Mouse (Mus musculus): Measurements from ENCODE around the gene Atxn2l. TPM values are rescaled to one million over a fixed set of nuclear protein-coding genes. Genes with fewer than 3 reads are reported as not detected.

Atxn2l gene
- 95.1 and 150 TPM in 2 replicates for polyA plus RNA-seq (2012; rRNA removed; ENCODE audit: low replicate concordance)

DNA sequence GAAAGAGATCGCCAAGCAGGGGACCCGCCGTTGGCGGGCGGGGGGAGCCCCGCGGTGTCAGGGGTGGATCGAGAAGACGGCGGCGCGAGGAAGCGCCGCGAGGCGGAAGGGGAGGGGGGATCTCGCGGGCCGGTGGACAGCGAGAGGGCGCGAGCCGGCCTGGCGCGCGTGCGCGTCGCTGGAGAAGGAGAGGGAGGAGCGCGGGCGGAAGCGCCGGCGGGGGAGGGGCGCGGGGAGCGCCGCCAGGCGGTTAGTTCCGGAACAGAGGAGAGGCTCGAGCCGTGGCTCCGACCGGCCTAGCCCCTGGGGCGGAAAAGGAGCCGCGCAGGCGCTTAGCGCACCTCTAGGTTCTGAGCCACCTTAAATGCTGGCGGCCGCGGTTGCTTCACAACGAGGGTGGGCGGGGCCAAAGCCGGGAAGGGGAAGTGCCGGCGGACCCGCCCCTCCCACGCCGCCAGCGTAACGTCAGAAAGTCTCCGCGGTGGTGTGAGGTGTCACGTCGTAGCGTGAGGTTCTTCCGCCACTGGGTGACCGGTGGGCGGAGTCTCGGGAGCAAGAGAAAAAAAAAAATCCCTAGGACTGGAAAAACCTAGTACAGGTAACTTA lies at the start of gene Atxn2l:
Atxn2l (minus strand) TSS at position 165 of the 606 bp plus-strand sequence.

DNA sequence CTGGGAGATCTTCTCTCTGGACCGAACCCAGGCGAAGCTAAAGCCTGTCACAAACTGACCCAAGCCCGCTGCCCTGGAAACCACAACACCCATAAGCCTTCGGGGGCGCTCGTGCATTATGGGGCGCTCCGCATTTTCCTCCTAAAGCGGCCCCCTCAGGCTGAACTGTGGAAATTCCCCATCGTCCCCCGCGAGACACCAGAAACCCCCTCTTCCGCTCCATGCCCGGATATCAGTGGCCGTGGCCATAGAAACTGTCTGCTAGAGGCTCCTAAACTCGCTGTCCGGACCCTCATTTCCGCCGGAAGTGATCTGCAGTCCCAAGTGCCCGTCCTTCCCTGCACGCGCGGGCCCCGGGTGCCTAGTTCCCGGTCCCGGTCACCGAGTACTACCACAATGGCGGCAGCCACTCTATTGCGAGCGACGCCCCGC lies 16.2 kb downstream of the Atxn2l start, which contains the start of gene Tufm:
Tufm (plus strand) TSS at position 310 of the 432 bp plus-strand sequence.

DNA sequence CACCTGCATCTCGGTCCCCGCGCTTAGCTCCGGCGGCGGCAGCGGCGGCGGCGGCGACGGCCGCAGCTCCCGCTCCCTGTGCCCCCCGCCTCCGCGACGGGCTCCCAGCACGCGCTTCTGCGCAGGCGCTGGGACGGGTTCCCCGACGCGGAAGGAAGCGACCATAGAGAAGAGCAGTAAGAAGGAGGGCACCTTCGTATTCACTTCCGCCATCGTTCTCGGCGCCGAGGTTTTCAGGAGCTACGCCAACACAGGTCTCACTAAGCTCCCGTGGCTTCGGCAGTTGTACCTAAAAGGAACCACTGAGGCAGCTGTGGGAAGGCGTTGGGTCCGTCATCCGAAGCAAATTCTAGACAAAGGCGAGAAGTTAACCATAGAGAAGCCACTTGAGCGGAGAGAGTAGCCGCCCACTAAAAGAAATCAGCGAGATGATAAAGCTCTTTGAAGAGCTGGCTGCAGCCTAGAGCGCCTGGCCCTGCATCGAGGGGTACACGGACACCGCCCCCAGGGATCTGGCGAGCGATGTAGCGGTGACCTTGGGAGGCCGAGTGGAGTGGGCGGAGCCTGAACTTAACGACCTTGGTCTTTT lies 28.1 kb downstream of the Atxn2l start, which contains the start of gene Sh2b1:
Sh2b1 (minus strand) TSS at position 432 of the 589 bp plus-strand sequence.

DNA sequence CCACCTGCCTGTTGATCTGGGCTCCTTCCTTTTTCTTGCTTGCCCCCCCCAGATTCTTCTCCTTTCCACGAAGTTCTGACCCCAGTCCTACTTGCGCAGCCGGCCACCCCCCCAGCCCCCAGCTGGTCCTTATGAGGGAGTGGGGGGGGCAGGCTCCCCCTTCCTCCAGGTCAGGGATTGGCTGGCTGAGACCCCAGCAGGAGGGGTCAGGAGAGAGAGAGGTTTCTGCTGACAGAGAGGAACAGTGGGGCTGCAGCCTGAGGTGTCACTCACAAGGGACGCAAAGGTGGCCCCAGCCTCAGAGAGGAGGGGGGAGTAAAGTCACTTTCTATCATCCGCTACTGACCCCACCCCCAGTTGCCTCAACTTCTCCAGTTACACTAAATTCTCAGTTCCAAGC lies 40.2 kb downstream of the Atxn2l start, which contains the start of gene Atp2a1:
Atp2a1 (minus strand) TSS at position 105 of the 400 bp plus-strand sequence.

Other genes starting within 250 kb of the Atxn2l start
- 24.7 and 30.0 TPM in 2 replicates for gene Sbk1, start 230.8 kb downstream of the Atxn2l start, polyA plus RNA-seq (2012; rRNA removed; ENCODE audit: low replicate concordance)
- 2.7 and 3.0 TPM in 2 replicates for gene Lat, start 133.9 kb downstream of the Atxn2l start, polyA plus RNA-seq (2012; rRNA removed; ENCODE audit: low replicate concordance)
- 152 and 215 TPM in 2 replicates for gene Spns1, start 126.0 kb downstream of the Atxn2l start, polyA plus RNA-seq (2012; rRNA removed; ENCODE audit: low replicate concordance)
- gene Nfatc2ip, start 106.7 kb downstream of the Atxn2l start, polyA plus RNA-seq (2012; rRNA removed; ENCODE audit: low replicate concordance): 4.8 and 9.1 TPM in 2 replicates
- gene Cd19, start 88.5 kb downstream of the Atxn2l start, polyA plus RNA-seq (2012; rRNA removed; ENCODE audit: low replicate concordance): 0.46 and 1.2 TPM in 2 replicates
- gene Rabep2, start 74.7 kb downstream of the Atxn2l start, polyA plus RNA-seq (2012; rRNA removed; ENCODE audit: low replicate concordance): 24.8 and 29.5 TPM in 2 replicates
- gene Atp2a1, start 40.3 kb downstream of the Atxn2l start, polyA plus RNA-seq (2012; rRNA removed; ENCODE audit: low replicate concordance): 0.07 and 0.54 TPM in 2 replicates
- gene Sh2b1, start 28.0 kb downstream of the Atxn2l start, polyA plus RNA-seq (2012; rRNA removed; ENCODE audit: low replicate concordance): 51.5 and 81.0 TPM in 2 replicates
- gene Tufm, start 16.1 kb downstream of the Atxn2l start, polyA plus RNA-seq (2012; rRNA removed; ENCODE audit: low replicate concordance): 126 and 142 TPM in 2 replicates
- 113 and 137 TPM in 2 replicates for gene Eif3c, start 63.0 kb upstream of the Atxn2l start, polyA plus RNA-seq (2012; rRNA removed; ENCODE audit: low replicate concordance)
- 15.7 and 20.1 TPM in 2 replicates for gene Apobr, start 81.5 kb upstream of the Atxn2l start, polyA plus RNA-seq (2012; rRNA removed; ENCODE audit: low replicate concordance)
- gene Cln3, start 82.4 kb upstream of the Atxn2l start, polyA plus RNA-seq (2012; rRNA removed; ENCODE audit: low replicate concordance): 62.6 and 86.0 TPM in 2 replicates
- gene Il27, start 91.5 kb upstream of the Atxn2l start, polyA plus RNA-seq (2012; rRNA removed; ENCODE audit: low replicate concordance): 0.27 and 0.28 TPM in 2 replicates
- gene Nupr1, start 127.4 kb upstream of the Atxn2l start, polyA plus RNA-seq (2012; rRNA removed; ENCODE audit: low replicate concordance): 50.9 and 128 TPM in 2 replicates
- gene Sgf29, start 145.9 kb upstream of the Atxn2l start, polyA plus RNA-seq (2012; rRNA removed; ENCODE audit: low replicate concordance): 42.4 and 47.9 TPM in 2 replicates
- 134 and 428 TPM in 2 replicates for gene Sult1a1, start 173.0 kb upstream of the Atxn2l start, polyA plus RNA-seq (2012; rRNA removed; ENCODE audit: low replicate concordance)
- gene Bola2, start 192.0 kb upstream of the Atxn2l start, polyA plus RNA-seq (2012; rRNA removed; ENCODE audit: low replicate concordance): 46.0 and 59.1 TPM in 2 replicates
- gene Slx1b, start 192.3 kb upstream of the Atxn2l start, polyA plus RNA-seq (2012; rRNA removed; ENCODE audit: low replicate concordance): 25.3 and 25.7 TPM in 2 replicates
- gene Coro1a, start 204.3 kb upstream of the Atxn2l start, polyA plus RNA-seq (2012; rRNA removed; ENCODE audit: low replicate concordance): 53.1 and 109 TPM in 2 replicates